Comparison of ENCODE assay signal across 15 mouse cellular contexts in genomic region chr3:108372274-108372673, GRCm38 (mm10). TPM values are rescaled to one million over a fixed set of nuclear protein-coding genes. Genes with fewer than 3 reads are reported as not detected.
DNase-seq lines count a peak whose midpoint lies in the region; ATAC-seq and TF ChIP-seq lines count a peak whose summit lies in the region.
"Had no signal": no experiment of that assay in that cellular context is flagged by ENCODE, and none has a peak within 500 bp of the region (broad histone marks: within the 10 kb centered on the region; RNA-seq: fewer than 3 reads in every experiment).

No protein-coding gene starts in this region.

- DNase-seq in heart, adult 9 months (ENCODE audit: low spot score in 2 of 2): no peak
- DNase-seq in 3T3-L1 (ENCODE audit: low read depth, low spot score) (peak; percentile 49), Patski (ENCODE audit: low read depth, low spot score) (no peak)
- peak; percentile 10 for DNase-seq in lung, postnatal 25 days (ENCODE audit: low spot score)
- DNase-seq in forebrain, embryonic 10.5 days (ENCODE audit: extremely low spot score, low spot score): no peak
- DNase-seq in right cerebral cortex, adult 2 months (ENCODE audit: low spot score in 2 of 2): no peak
- DNase-seq: cerebellum, adult 9-10 months; spleen, adult 18-20 months; thymus, adult 18-20 months had no signal

- H3K27ac ChIP-seq in heart, embryonic 12.5 days (ENCODE audit: poor library complexity, severe bottlenecking): no peak overlapping the region
- no peak overlapping the region for H3K27ac ChIP-seq in forebrain, embryonic 10.5 days
- H3K27ac ChIP-seq: limb, embryonic 12.5 days; midbrain, embryonic 13.5 days had no signal

- in situ Hi-C loops in Patski (cut with MboI; ENCODE audit: low pct_unique_long_range_greater_than_20kb): no loop called here

- H3K4me3 ChIP-seq in heart, embryonic 12.5 days: no peak overlapping the region
- no peak overlapping the region for H3K4me3 ChIP-seq in forebrain, embryonic 10.5 days
- H3K4me3 ChIP-seq: limb, embryonic 12.5 days; midbrain, embryonic 13.5 days had no signal

- H3K27me3 ChIP-seq in heart, embryonic 12.5 days (replicated peaks): no peaks in the 10 kb centered on the region
- H3K27me3 ChIP-seq in Patski: no peaks in the 10 kb centered on the region
- H3K27me3 ChIP-seq in forebrain, embryonic 10.5 days (ENCODE audit: poor library complexity, severe bottlenecking): no peaks in the 10 kb centered on the region
- H3K27me3 ChIP-seq: limb, embryonic 12.5 days; midbrain, embryonic 13.5 days had no signal

- H3K36me3 ChIP-seq in heart, embryonic 12.5 days: no peaks in the 10 kb centered on the region
- H3K36me3 ChIP-seq in forebrain, embryonic 10.5 days (replicated peaks): no peaks in the 10 kb centered on the region
- H3K36me3 ChIP-seq: limb, embryonic 12.5 days; midbrain, embryonic 13.5 days had no signal

- no peak overlapping the region for H3K4me2 ChIP-seq in heart, embryonic 12.5 days
- H3K4me2 ChIP-seq: limb, embryonic 12.5 days; midbrain, embryonic 13.5 days had no signal

- H3K4me1 ChIP-seq in heart, embryonic 12.5 days (replicated peaks): peaks cover 44% of the 10 kb centered on the region
- H3K4me1 ChIP-seq in forebrain, embryonic 10.5 days: peaks cover 4% of the 10 kb centered on the region
- H3K4me1 ChIP-seq: limb, embryonic 12.5 days; midbrain, embryonic 13.5 days had no signal

- CTCF ChIA-PET in Patski (lab: Charles Lee): interaction anchor here (1.8 to 8.8 kb wide), 3 partner anchors 8 to 90 kb away, joined by 5 to 45 read pairs (median 8); no protein-coding TSS in a partner anchor

- no peak for TF ChIP-seq CTCF in Patski (IDR thresholded peaks at IDR 0.05)

- no peak overlapping the region for H3K9ac ChIP-seq in heart, embryonic 12.5 days
- H3K9ac ChIP-seq: limb, embryonic 12.5 days; midbrain, embryonic 13.5 days had no signal

- 0 out of 2 replicates have a peak, but pooled peaks have one; percentile 37 for ATAC-seq in heart, embryonic 12.5 days (ENCODE audit: insufficient number of reproducible peaks, low FRiP score)
- ATAC-seq in Patski: peak; percentile 9
- ATAC-seq: CD4-positive, CD25-positive, alpha-beta regulatory T cell, adult 4 months; forebrain, embryonic 14.5 days; midbrain, embryonic 13.5 days had no signal

- POLR2A ChIA-PET in Patski (lab: Charles Lee): interaction anchor here (0.5 kb wide), 1 partner anchor 124 kb away, joined by 3 read pairs; no protein-coding TSS in a partner anchor

- no peaks in the 10 kb centered on the region for H3K9me3 ChIP-seq in heart, embryonic 12.5 days (replicated peaks)
- H3K9me3 ChIP-seq in forebrain, embryonic 10.5 days: no peaks in the 10 kb centered on the region
- H3K9me3 ChIP-seq: limb, embryonic 12.5 days; midbrain, embryonic 13.5 days had no signal

- 14% methylated on average over 3 of the region's 3 CpGs for WGBS in heart, embryonic 12.5 days
- WGBS in forebrain, embryonic 10.5 days: 76% methylated on average over 3 of the region's 3 CpGs

RNA-seq across cellular contexts. Expression of gene Mybphl, which starts 7.6 kb away (rescaled TPM):
- polyA plus RNA-seq in heart, embryonic 12.5 days (2016; fragmentation: Nextera tagmentation; extraction: Ambion mirVana): 35.1 and 39.8 TPM in 2 replicates
- polyA plus RNA-seq in Patski (2021): not detected
- polyA plus RNA-seq in forebrain, embryonic 10.5 days (2016; fragmentation: Nextera tagmentation; extraction: Ambion mirVana): not detected in 2 replicates
- polyA plus RNA-seq: CD4-positive, CD25-positive, alpha-beta regulatory T cell, adult 4 months; forebrain, embryonic 14.5 days; kidney, embryonic 16.5 days; limb, embryonic 12.5 days; midbrain, embryonic 13.5 days had no signal

RNA-seq across cellular contexts. Expression of gene Psrc1, which starts 11.4 kb away (rescaled TPM):
- 26.4 and 27.3 TPM in 2 replicates for polyA plus RNA-seq in heart, embryonic 12.5 days (2016; fragmentation: Nextera tagmentation; extraction: Ambion mirVana)
- polyA plus RNA-seq in Patski (2021): 29.8 TPM
- polyA plus RNA-seq in forebrain, embryonic 10.5 days (2016; fragmentation: Nextera tagmentation; extraction: Ambion mirVana): 115 and 117 TPM in 2 replicates

RNA-seq across cellular contexts. Expression of gene Celsr2, which starts 43.1 kb away (rescaled TPM):
- polyA plus RNA-seq in heart, embryonic 12.5 days (2016; fragmentation: Nextera tagmentation; extraction: Ambion mirVana): 2.3 and 3.6 TPM in 2 replicates
- polyA plus RNA-seq in Patski (2021): 90.1 TPM
- polyA plus RNA-seq in forebrain, embryonic 10.5 days (2016; fragmentation: Nextera tagmentation; extraction: Ambion mirVana): 32.1 and 35.1 TPM in 2 replicates

Comparison
In these comparisons a context has a peak if more than half of its experiments do, and no peak if none do; other contexts are left out.
1. DNase-seq: peak in 3T3-L1 (single experiment) and lung, postnatal 25 days (single experiment); none in heart, adult 9 months (0 of 2), Patski (single experiment), forebrain, embryonic 10.5 days (single experiment) and right cerebral cortex, adult 2 months (0 of 2).
2. RNA of gene Mybphl, which starts 7.6 kb away (polyA plus RNA-seq): 35.1 to 39.8 TPM in heart, embryonic 12.5 days; not detected in forebrain, embryonic 10.5 days and not detected in Patski (single experiment); every median in the first group is over 10 times any median in the second.